Mouse (Mus musculus) liver, embryonic 15.5 days (tissue): ENCODE measurements around the gene Msi2. TPM values are rescaled to one million over a fixed set of nuclear protein-coding genes. Genes with fewer than 3 reads are reported as not detected.

Experiments
- ATAC-seq: fragments of 200-750 bp; cut with Nextera tagmentation; 2 replicates; pipeline ENCODE4 v1.8.0; 2017; ENCODE audit warnings: moderate number of reproducible peaks, mild to moderate bottlenecking, moderate library complexity; ENCODE audit not compliant: insufficient read depth
- H3K27ac ChIP-seq: fragments of 300-500 bp; sonication (generic); replicated peaks from 2 replicates; pipeline ENCODE4 v1.5.1; 2015; ENCODE audit warnings: mild to moderate bottlenecking, inconsistent platforms
- H3K27me3 ChIP-seq: fragments of 300-500 bp; sonication (generic); 2 replicates; pipeline ENCODE4 v1.6.1; 2015; ENCODE audit warnings: mild to moderate bottlenecking, inconsistent platforms
- H3K36me3 ChIP-seq: fragments of 300-500 bp; sonication (generic); replicated peaks from 2 replicates; pipeline ENCODE4 v1.6.1; 2015; ENCODE audit warnings: moderate library complexity, mild to moderate bottlenecking, inconsistent platforms
- H3K4me1 ChIP-seq: fragments of 300-500 bp; sonication (generic); replicated peaks from 2 replicates; pipeline ENCODE4 v1.6.1; 2015; ENCODE audit warnings: inconsistent platforms
- H3K4me2 ChIP-seq: fragments of 300-500 bp; sonication (generic); 2 replicates; pipeline ENCODE4 v1.6.1; 2015; ENCODE audit warnings: moderate library complexity, mild to moderate bottlenecking, inconsistent platforms
- H3K4me3 ChIP-seq: fragments of 300-500 bp; sonication (generic); replicated peaks from 2 replicates; pipeline ENCODE4 v1.5.1; 2015; ENCODE audit warnings: mild to moderate bottlenecking, inconsistent platforms
- H3K9ac ChIP-seq: fragments of 300-500 bp; sonication (generic); 2 replicates; pipeline ENCODE4 v1.6.1; 2015; ENCODE audit warnings: moderate library complexity, mild to moderate bottlenecking, inconsistent platforms
- H3K9me3 ChIP-seq: fragments of 300-500 bp; sonication (generic); replicated peaks from 2 replicates; pipeline ENCODE4 v1.6.1; 2016; ENCODE audit warnings: inconsistent platforms
- WGBS: fragments of 180-500 bp; shearing (Covaris S2); methylation state at CpG from one replicate; pipeline ENCODE4 v1.1.7; 2015; ENCODE audit warnings: mixed read lengths; ENCODE audit not compliant: insufficient replicate concordance; 5-methylcytosine and 5-hydroxymethylcytosine counted together
- polyA plus RNA-seq: library from polyadenylated mRNA; unstranded; fragments of >200 nt; fragmentation: Nextera tagmentation; extraction: Ambion mirVana; gene quantifications from 2 replicates; pipeline ENCODE4 v1.2.1, GENCODE M21; 2015

Msi2 gene
- polyA plus RNA-seq, 1 experiment from 2014 or later, result 3.1 TPM

- Histone ChIP-seq H3K4me2 (no peak overlapping the region), H3K27ac (no peak overlapping the region), H3K27me3 (0 out of 2 replicates have a peak, but pooled peaks cover 11% of the 10 kb centered on the region), H3K4me3 (no peak overlapping the region), H3K36me3 (no peaks in the 10 kb centered on the region), H3K9ac (no peak overlapping the region), H3K4me1 (no peaks in the 10 kb centered on the region; the same call in 1 of the 2 replicates), H3K9me3 (no peaks in the 10 kb centered on the region)
- 69% methylated on average over 10 of the region's 10 CpGs for WGBS
- no peak for ATAC-seq
Observed at GRCm38 (mm10) chr11:88309059-88309700, 409.1 kb downstream of the Msi2 start.

GRCm38 (mm10) chr11:88307616-88308543 is 410.4 kb downstream of the Msi2 start:
- WGBS, result 62% methylated on average over 14 of the region's 14 CpGs
- no peaks in the 10 kb centered on the region for H3K9me3 ChIP-seq
- no peak for ATAC-seq

GRCm38 (mm10) chr11:88305759-88306158 is 412.6 kb downstream of the Msi2 start:
- H3K9me3 ChIP-seq, result no peaks in the 10 kb centered on the region
- 33% methylated on average over 6 of the region's 6 CpGs for WGBS
- H3K9ac ChIP-seq, result no peak overlapping the region
- ATAC-seq, result no peak
- no peak overlapping the region for H3K4me3 ChIP-seq
- H3K27me3 ChIP-seq, result no peaks in the 10 kb centered on the region
- no peak overlapping the region for H3K4me2 ChIP-seq
- no peaks in the 10 kb centered on the region for H3K4me1 ChIP-seq
- no peaks in the 10 kb centered on the region for H3K36me3 ChIP-seq
- no peak overlapping the region for H3K27ac ChIP-seq

More at GRCm38 (mm10) chr11:88307616-88308543, 410.4 kb downstream of the Msi2 start:
- Histone ChIP-seq H3K9ac (no peak overlapping the region), H3K4me2 (no peak overlapping the region), H3K36me3 (no peaks in the 10 kb centered on the region), H3K27me3 (0 out of 2 replicates have a peak, but pooled peaks cover 10% of the 10 kb centered on the region), H3K4me1 (no peaks in the 10 kb centered on the region), H3K27ac (no peak overlapping the region), H3K4me3 (no peak overlapping the region)

- Histone ChIP-seq H3K27me3 (no peaks in the 10 kb centered on the region), H3K4me3 (no peak overlapping the region), H3K9ac (no peak overlapping the region), H3K36me3 (no peaks in the 10 kb centered on the region), H3K27ac (no peak overlapping the region), H3K9me3 (no peaks in the 10 kb centered on the region), H3K4me2 (no peak overlapping the region), H3K4me1 (no peaks in the 10 kb centered on the region; the same call in 1 of the 2 replicates)
- WGBS, result 55% methylated on average over 6 of the region's 6 CpGs
- no peak for ATAC-seq
Observed at GRCm38 (mm10) chr11:88301619-88302018, 416.7 kb downstream of the Msi2 start.

GRCm38 (mm10) chr11:88299345-88299744 is 419.0 kb downstream of the Msi2 start:
- Histone ChIP-seq H3K36me3 (no peaks in the 10 kb centered on the region), H3K4me3 (no peak overlapping the region), H3K9ac (no peak overlapping the region), H3K27me3 (peaks cover 9% of the 10 kb centered on the region), H3K4me1 (peaks cover 5% of the 10 kb centered on the region), H3K4me2 (no peak overlapping the region), H3K27ac (no peak overlapping the region), H3K9me3 (no peaks in the 10 kb centered on the region)
- no peak for ATAC-seq
- 63% methylated on average over 4 of the region's 4 CpGs for WGBS

GRCm38 (mm10) chr11:88297526-88297925 is 420.8 kb downstream of the Msi2 start:
- H3K4me2 ChIP-seq, result no peak overlapping the region
- WGBS, result 49% methylated on average over 4 of the region's 4 CpGs

GRCm38 (mm10) chr11:88295298-88295697 is 423.0 kb downstream of the Msi2 start:
- Histone ChIP-seq H3K9ac (no peak overlapping the region), H3K4me1 (peaks cover 5% of the 10 kb centered on the region), H3K4me2 (0 out of 2 replicates have a peak overlapping the region, but pooled peaks have one; percentile 3), H3K27ac (no peak overlapping the region), H3K27me3 (peaks cover 32% of the 10 kb centered on the region), H3K36me3 (no peaks in the 10 kb centered on the region), H3K4me3 (no peak overlapping the region), H3K9me3 (no peaks in the 10 kb centered on the region)
- 62% methylated on average over 5 of the region's 5 CpGs for WGBS
- ATAC-seq, result peak; percentile 70

More at GRCm38 (mm10) chr11:88297526-88297925, 420.8 kb downstream of the Msi2 start:
- Histone ChIP-seq H3K4me3 (no peak overlapping the region), H3K4me1 (peaks cover 5% of the 10 kb centered on the region), H3K27me3 (peaks cover 27% of the 10 kb centered on the region), H3K36me3 (no peaks in the 10 kb centered on the region), H3K9ac (no peak overlapping the region; the same call in 1 of the 2 replicates), H3K27ac (no peak overlapping the region), H3K9me3 (no peaks in the 10 kb centered on the region)
- ATAC-seq, result no peak

GRCm38 (mm10) chr11:88294394-88294710 is 424.0 kb downstream of the Msi2 start:
- no peaks in the 10 kb centered on the region for H3K9me3 ChIP-seq
- no peak overlapping the region; the same call in 1 of the 2 replicates for H3K4me3 ChIP-seq
- peaks cover 32% of the 10 kb centered on the region for H3K27me3 ChIP-seq
- no peak for ATAC-seq
- peak overlapping the region; percentile 30; the same call in 1 of the 2 replicates for H3K4me2 ChIP-seq
- H3K36me3 ChIP-seq, result no peaks in the 10 kb centered on the region
- 24% methylated on average over 17 of the region's 17 CpGs for WGBS
- no peak overlapping the region for H3K9ac ChIP-seq
- H3K4me1 ChIP-seq, result peaks cover 5% of the 10 kb centered on the region
- no peak overlapping the region for H3K27ac ChIP-seq

GRCm38 (mm10) chr11:88293631-88294393 is 424.5 kb downstream of the Msi2 start, which contains the start of gene Ccdc182:
TSS of gene Ccdc182 (plus strand) at chr11:88294058.
- Histone ChIP-seq H3K27ac (no peak within 1 kb of the TSS), H3K4me3 (no peak within 1 kb of the TSS; the same call in 1 of the 2 replicates), H3K4me1 (peaks cover 5% of the 10 kb centered on the region), H3K4me2 (peak within 1 kb of the TSS; percentile 30; the same call in 1 of the 2 replicates), H3K9me3 (no peaks in the 10 kb centered on the region), H3K9ac (no peak within 1 kb of the TSS), H3K27me3 (peaks cover 36% of the 10 kb centered on the region), H3K36me3 (no peaks in the 10 kb centered on the region)
- ATAC-seq, result no peak
- whole genome bisulfite sequencing, result 28% methylated on average over 20 of the region's 20 CpGs

- WGBS, result 34% methylated on average over 4 of the region's 4 CpGs
- no peak overlapping the region for H3K4me3 ChIP-seq
- no peak overlapping the region for H3K9ac ChIP-seq
- no peak overlapping the region for H3K27ac ChIP-seq
- H3K27me3 ChIP-seq, result peaks cover 42% of the 10 kb centered on the region
- no peak for ATAC-seq
- H3K4me1 ChIP-seq, result peaks cover 5% of the 10 kb centered on the region
- H3K4me2 ChIP-seq, result no peak overlapping the region
- H3K9me3 ChIP-seq, result no peaks in the 10 kb centered on the region
- no peaks in the 10 kb centered on the region for H3K36me3 ChIP-seq
Observed at GRCm38 (mm10) chr11:88291688-88292087, 426.6 kb downstream of the Msi2 start.
